Mouse (Mus musculus) embryonic facial prominence, embryonic 14.5 days (tissue): ENCODE measurements around the gene Mrgpra2a. TPM values are rescaled to one million over a fixed set of nuclear protein-coding genes. Genes with fewer than 3 reads are reported as not detected.

Source experiments
- ATAC-seq: fragments of 200-750 bp; cut with Nextera tagmentation; 2 replicates; pipeline ENCODE4 v1.8.0; 2017; ENCODE audit warnings: low read depth, moderate number of reproducible peaks, moderate TSS enrichment
- DNase-seq: peaks from one replicate; pipeline ENCODE4 v3.0.0-alpha.2; 2015; ENCODE audit warnings: low spot score
- H3K27ac ChIP-seq: fragments of 300-500 bp; sonication (generic); replicated peaks from 2 replicates; pipeline ENCODE4 v1.5.1; 2014; ENCODE audit warnings: low read depth, mild to moderate bottlenecking, low read length, moderate library complexity
- H3K27me3 ChIP-seq: fragments of 300-500 bp; sonication (generic); replicated peaks from 2 replicates; pipeline ENCODE4 v1.6.1; 2014; ENCODE audit warnings: low read length; ENCODE audit not compliant: control insufficient read depth, insufficient read depth
- H3K36me3 ChIP-seq: fragments of 300-500 bp; sonication (generic); 2 replicates; pipeline ENCODE4 v1.6.1; 2014; ENCODE audit warnings: low read length, mixed read lengths; ENCODE audit not compliant: control insufficient read depth, insufficient read depth
- H3K4me1 ChIP-seq: fragments of 300-500 bp; sonication (generic); 2 replicates; pipeline ENCODE4 v1.6.1; 2014; ENCODE audit warnings: antibody characterized with exemption, low read length; ENCODE audit not compliant: control insufficient read depth, insufficient read depth
- H3K4me2 ChIP-seq: fragments of 300-500 bp; sonication (generic); 2 replicates; pipeline ENCODE4 v1.6.1; 2014; ENCODE audit warnings: low read depth, mild to moderate bottlenecking, low read length, moderate library complexity, mixed read lengths
- H3K4me3 ChIP-seq: fragments of 300-500 bp; sonication (generic); 2 replicates; pipeline ENCODE4 v1.5.1; 2014; ENCODE audit warnings: low read depth, mild to moderate bottlenecking, low read length
- H3K9ac ChIP-seq: fragments of 300-500 bp; sonication (generic); 2 replicates; pipeline ENCODE4 v1.6.1; 2014; ENCODE audit warnings: low read depth, mild to moderate bottlenecking, low read length, moderate library complexity, mixed read lengths
- H3K9me3 ChIP-seq: fragments of 300-500 bp; sonication (generic); 2 replicates; pipeline ENCODE4 v1.6.1; 2016; ENCODE audit warnings: low read length; ENCODE audit not compliant: control insufficient read depth
- WGBS: fragments of 180-500 bp; shearing (Covaris S2); extraction: QIAGEN DNeasy Blood & Tissue Kit; methylation state at CpG from one replicate; pipeline ENCODE4 v1.1.7; 2014; 5-methylcytosine and 5-hydroxymethylcytosine counted together
- polyA plus RNA-seq: library from polyadenylated mRNA; unstranded; fragments of >200 nt; fragmentation: Nextera tagmentation; extraction: Ambion mirVana; gene quantifications from 2 replicates; pipeline ENCODE4 v1.2.1, GENCODE M21; 2014

Gene Mrgpra2a
- polyA plus RNA-seq, 1 experiment from 2014 or later: 0.14 TPM

GRCm38 (mm10) chr7:47410602-47411001 lies 41.3 kb downstream of the Mrgpra2a start:
- H3K27me3 ChIP-seq: no peaks in the 10 kb centered on the region
- H3K36me3 ChIP-seq: no peaks in the 10 kb centered on the region
- peaks cover 12% of the 10 kb centered on the region; the same call in 1 of the 2 replicates for H3K9me3 ChIP-seq
- 48% methylated on average over 2 of the region's 2 CpGs for WGBS
- ATAC-seq (no peak), DNase-seq (no peak)
- no peak overlapping the region for H3K4me2 ChIP-seq
- H3K9ac ChIP-seq: no peak overlapping the region
- H3K4me1 ChIP-seq: no peaks in the 10 kb centered on the region
- no peak overlapping the region for H3K27ac ChIP-seq
- H3K4me3 ChIP-seq: no peak overlapping the region

GRCm38 (mm10) chr7:47409545-47409944 lies 42.4 kb downstream of the Mrgpra2a start:
- Histone ChIP-seq H3K4me1 (no peaks in the 10 kb centered on the region), H3K36me3 (no peaks in the 10 kb centered on the region), H3K4me2 (no peak overlapping the region), H3K9me3 (peaks cover 12% of the 10 kb centered on the region; the same call in 1 of the 2 replicates), H3K9ac (no peak overlapping the region), H3K27me3 (no peaks in the 10 kb centered on the region), H3K27ac (no peak overlapping the region), H3K4me3 (no peak overlapping the region)
- DNase-seq (no peak), ATAC-seq (no peak)
- WGBS: 38% methylated on average over 1 of the region's 1 CpGs

DNA sequence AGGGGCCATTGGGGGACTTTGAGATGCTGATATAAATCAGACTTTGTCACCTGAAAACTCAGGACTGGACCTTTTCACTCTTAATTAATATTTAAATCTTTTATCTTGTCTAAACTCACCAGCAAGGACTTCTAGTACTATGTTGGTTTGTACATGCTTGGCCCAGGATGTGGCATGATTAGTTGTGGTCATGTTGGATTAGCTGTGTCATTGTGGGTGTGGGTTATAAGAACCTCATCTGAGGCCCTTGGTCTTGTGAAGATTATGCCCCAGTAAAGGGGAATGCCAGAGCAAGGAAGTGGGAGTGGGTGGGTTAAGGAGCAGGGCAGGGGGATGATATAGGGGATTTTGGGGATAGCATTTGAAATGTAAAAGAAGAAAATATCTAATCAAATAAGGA lies 50.8 kb downstream of the Mrgpra2a start:
- Histone ChIP-seq H3K9ac (no peak overlapping the region), H3K4me3 (no peak overlapping the region), H3K27me3 (no peaks in the 10 kb centered on the region), H3K36me3 (no peaks in the 10 kb centered on the region), H3K4me1 (no peaks in the 10 kb centered on the region), H3K4me2 (no peak overlapping the region), H3K27ac (no peak overlapping the region), H3K9me3 (0 out of 2 replicates have a peak, but pooled peaks cover 3% of the 10 kb centered on the region)
- ATAC-seq (no peak), DNase-seq (no peak)

Other genes starting within 250 kb of the Mrgpra2a start
- gene Mrgpra6, start 247.2 kb downstream of the Mrgpra2a start, polyA plus RNA-seq: not detected in 2 replicates
- not detected in 2 replicates for gene Mrgpra9, start 199.3 kb downstream of the Mrgpra2a start, polyA plus RNA-seq
- 0.15 and 0.20 TPM in 2 replicates for gene Mrgpra1, start 97.9 kb downstream of the Mrgpra2a start, polyA plus RNA-seq
- gene Mrgpra2b, start 76.7 kb upstream of the Mrgpra2a start, polyA plus RNA-seq: not detected in 2 replicates
- not detected in 2 replicates for gene Mrgpra3, start 149.2 kb upstream of the Mrgpra2a start, polyA plus RNA-seq